Mouse (Mus musculus): Measurements from ENCODE around the gene Asb16.

DNA sequence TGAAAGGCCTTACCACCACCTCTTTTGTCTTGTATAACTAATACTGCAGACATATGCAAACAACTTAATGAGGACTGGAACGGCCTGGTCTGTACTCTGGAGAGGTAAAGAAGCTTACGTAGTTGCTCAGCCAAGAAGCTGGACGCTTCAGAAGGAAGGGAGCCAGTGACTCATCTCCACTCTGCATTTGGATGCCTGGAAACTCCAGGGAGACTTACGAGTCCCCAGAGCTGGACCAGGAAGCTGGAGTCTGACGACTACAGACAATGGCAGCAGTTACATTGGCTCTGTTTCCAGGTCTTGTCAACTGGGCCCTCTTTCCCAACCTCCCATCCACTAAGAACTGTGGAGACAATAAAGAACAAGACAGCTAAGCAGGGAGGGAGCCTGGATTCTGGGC is 58.7 kb downstream of the Asb16 start:
- no peak for TF ChIP-seq EP300 (IDR thresholded peaks at IDR 0.05; ENCODE audit: low read depth)
- TF ChIP-seq CTCF (IDR thresholded peaks at IDR 0.05; ENCODE audit: low read depth): no peak

All from liver, embryonic 14.5 days (tissue).